Mouse (Mus musculus): ENCODE results near the gene Lmntd1.

GRCm38 (mm10) chr6:145397881-145398280, 216.2 kb downstream of the Lmntd1 start:
- TF ChIP-seq CTCF (IDR thresholded peaks at IDR 0.05; ENCODE audit: low read depth) (no peak), EP300 (IDR thresholded peaks at IDR 0.05; ENCODE audit: low read depth) (no peak)

Data from liver, postnatal 0 days (tissue).